Mouse (Mus musculus) CH12.LX (cell line): ENCODE data around the gene Atg2b.

ENCODE experiments used
- CHD1 ChIP-seq: IDR thresholded peaks from 2 replicates; pipeline ENCODE4 v1.6.1; 2012; ENCODE audit warnings: low read depth, low read length, improper control_type of control experiment, inconsistent platforms
- CTCF ChIP-seq, 2 experiments: IDR thresholded peaks in 1 of 2; conservative IDR thresholded peaks in 1 of 2; 2 replicates each; pipeline ENCODE4 v1.5.1; 2011 to 2012; ENCODE audit warnings: low read depth in 2 of 2, low read length in 2 of 2, improper control_type of control experiment in 1 of 2, inconsistent platforms in 1 of 2, mild to moderate bottlenecking in 1 of 2, moderate library complexity in 1 of 2
- ELF1 ChIP-seq: IDR thresholded peaks from 2 replicates; pipeline ENCODE4 v1.6.1; 2014; ENCODE audit warnings: low read depth, mild to moderate bottlenecking, inconsistent platforms, low read length, improper control_type of control experiment
- EP300 ChIP-seq: IDR thresholded peaks from 2 replicates; pipeline ENCODE4 v1.6.1; 2011; ENCODE audit warnings: low read length, improper control_type of control experiment
- POLR2A ChIP-seq: IDR thresholded peaks from 2 replicates; pipeline ENCODE4 v1.6.1; 2011; ENCODE audit warnings: low read depth, mild to moderate bottlenecking, improper control_type of control experiment, low read length
- TBP ChIP-seq: conservative IDR thresholded peaks from 2 replicates; pipeline ENCODE4 v1.6.1; 2011; ENCODE audit warnings: low read depth, low read length, improper control_type of control experiment

- TF ChIP-seq CTCF (conservative IDR thresholded peaks at IDR 0.05 in 1 of 2, IDR thresholded peaks at IDR 0.05 in 1 of 2; ENCODE audit: low read depth in 2 of 2, low read length in 2 of 2) (peak; percentile 68 to 79), ELF1 (no peak), POLR2A (no peak), EP300 (no peak), TBP (no peak), CHD1 (no peak)
Observed at GRCm38 (mm10) chr12:105584851-105585250, 100.2 kb downstream of the Atg2b start.
